Mouse (Mus musculus): ENCODE measurements around the gene Hs6st3. TPM values are rescaled to one million over a fixed set of nuclear protein-coding genes. Genes with fewer than 3 reads are reported as not detected.
A peak's percentile ranks its signal among the peaks of the same experiment; 100 is the strongest.

The Hs6st3 gene
- polyA plus RNA-seq, 1 experiment from 2014 or later = not detected

DNA sequence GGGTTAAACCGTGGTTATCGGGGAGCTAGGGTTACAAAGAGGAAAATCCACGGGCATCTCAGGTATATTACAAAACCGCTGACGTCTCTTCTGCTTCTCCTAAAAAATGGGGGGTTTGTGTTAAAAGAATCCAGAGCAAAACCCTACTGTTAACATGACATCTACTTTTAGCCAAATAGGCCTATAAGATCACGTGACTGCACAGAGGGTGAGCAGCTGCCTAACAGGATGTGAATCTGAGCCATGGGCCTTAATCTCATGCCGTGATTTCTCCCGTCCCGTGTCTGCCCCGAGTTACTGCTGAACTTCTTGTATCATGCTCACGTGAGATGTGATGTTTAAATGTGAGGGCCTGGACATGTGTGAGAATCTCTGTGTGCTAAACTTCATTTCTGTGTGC lies 540.4 kb downstream of the Hs6st3 start:
- H3K9ac ChIP-seq = no peak overlapping the region
- 72% methylated on average over 11 of the region's 11 CpGs for whole genome bisulfite sequencing (ENCODE audit: insufficient replicate concordance)
- H3K27me3 ChIP-seq (replicated peaks) = no peaks in the 10 kb centered on the region
- no peak for ATAC-seq
- H3K36me3 ChIP-seq = no peaks in the 10 kb centered on the region
- no peaks in the 10 kb centered on the region for H3K9me3 ChIP-seq (replicated peaks)
- no peak overlapping the region for H3K27ac ChIP-seq
- H3K4me2 ChIP-seq = no peak overlapping the region
- no peak overlapping the region for H3K4me3 ChIP-seq
- H3K4me1 ChIP-seq = no peaks in the 10 kb centered on the region

DNA sequence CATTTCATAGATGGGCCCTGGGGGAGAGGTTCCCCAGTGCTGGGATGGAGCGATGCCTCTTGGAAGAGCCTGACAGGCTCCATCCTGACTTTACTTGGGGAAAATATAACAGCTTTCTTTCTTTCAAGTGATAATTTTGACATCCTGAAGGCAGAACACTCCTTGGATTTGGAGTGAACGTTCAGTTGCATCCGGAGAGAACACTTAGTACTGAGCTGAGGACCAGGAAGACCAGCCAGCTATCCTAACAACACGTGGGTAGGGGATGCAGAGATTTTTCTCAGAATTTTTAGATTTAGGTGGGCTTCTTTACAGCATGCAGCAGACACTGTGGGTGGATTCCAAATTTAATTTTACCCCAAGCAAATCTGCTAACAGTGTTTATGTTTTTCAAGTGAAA lies 541.9 kb downstream of the Hs6st3 start:
- Histone ChIP-seq H3K4me3 (no peak overlapping the region), H3K27ac (no peak overlapping the region), H3K4me1 (no peaks in the 10 kb centered on the region), H3K27me3 (replicated peaks) (no peaks in the 10 kb centered on the region), H3K9me3 (replicated peaks) (no peaks in the 10 kb centered on the region), H3K36me3 (no peaks in the 10 kb centered on the region), H3K9ac (no peak overlapping the region), H3K4me2 (no peak overlapping the region)
- no peak for ATAC-seq
- 63% methylated on average over 4 of the region's 4 CpGs for WGBS (ENCODE audit: insufficient replicate concordance)

DNA sequence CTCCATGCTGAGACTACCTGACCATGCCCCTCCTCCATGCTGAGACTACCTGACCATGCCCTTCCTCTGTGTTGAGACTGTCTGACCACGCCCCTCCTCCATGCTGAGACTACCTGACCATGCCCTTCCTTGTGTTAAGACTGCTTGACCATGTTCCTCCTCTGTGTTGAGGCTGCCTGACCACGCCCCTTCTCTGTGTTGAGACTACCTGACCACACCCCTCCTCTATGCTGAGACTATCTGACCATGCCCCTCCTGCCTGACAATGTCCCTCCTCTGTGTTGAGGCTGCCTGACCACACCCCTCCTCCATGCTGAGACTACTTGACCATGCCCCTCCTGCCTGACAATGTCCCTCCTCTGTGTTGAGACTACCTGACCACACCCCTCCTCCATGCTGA lies 549.7 kb downstream of the Hs6st3 start:
- WGBS (ENCODE audit: insufficient replicate concordance) = 35% methylated on average over 2 of the region's 2 CpGs
- Histone ChIP-seq H3K36me3 (no peaks in the 10 kb centered on the region), H3K27ac (no peak overlapping the region), H3K27me3 (replicated peaks) (no peaks in the 10 kb centered on the region), H3K4me1 (no peaks in the 10 kb centered on the region), H3K9me3 (replicated peaks) (no peaks in the 10 kb centered on the region), H3K4me2 (no peak overlapping the region), H3K4me3 (no peak overlapping the region), H3K9ac (no peak overlapping the region)
- peak; percentile 30; the same call in 1 of the 2 replicates for ATAC-seq

DNA sequence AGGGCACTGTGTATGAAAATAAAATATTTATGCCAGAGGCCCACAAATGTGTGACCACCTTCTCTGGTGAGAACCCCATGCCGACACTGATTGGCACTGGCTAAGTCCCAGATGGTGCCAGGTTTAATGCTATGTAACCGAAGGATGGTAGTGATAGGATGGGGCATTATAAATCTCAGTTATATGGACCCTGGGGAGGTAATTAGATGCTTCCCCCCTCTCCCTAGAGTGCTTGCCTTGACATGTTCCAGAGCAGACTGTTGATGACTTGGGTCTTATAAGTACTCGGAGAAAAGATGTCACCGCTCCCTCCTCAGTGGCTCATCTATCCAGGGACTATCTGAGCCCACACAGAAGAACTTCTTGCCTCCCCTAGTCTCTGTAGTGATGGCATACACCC lies 561.8 kb downstream of the Hs6st3 start:
- Histone ChIP-seq H3K27me3 (replicated peaks) (no peaks in the 10 kb centered on the region), H3K36me3 (no peaks in the 10 kb centered on the region), H3K9me3 (replicated peaks) (no peaks in the 10 kb centered on the region), H3K4me1 (no peaks in the 10 kb centered on the region), H3K9ac (no peak overlapping the region), H3K4me3 (no peak overlapping the region), H3K4me2 (no peak overlapping the region), H3K27ac (no peak overlapping the region)
- WGBS (ENCODE audit: insufficient replicate concordance) = 79% methylated on average over 4 of the region's 4 CpGs
- ATAC-seq = no peak

DNA sequence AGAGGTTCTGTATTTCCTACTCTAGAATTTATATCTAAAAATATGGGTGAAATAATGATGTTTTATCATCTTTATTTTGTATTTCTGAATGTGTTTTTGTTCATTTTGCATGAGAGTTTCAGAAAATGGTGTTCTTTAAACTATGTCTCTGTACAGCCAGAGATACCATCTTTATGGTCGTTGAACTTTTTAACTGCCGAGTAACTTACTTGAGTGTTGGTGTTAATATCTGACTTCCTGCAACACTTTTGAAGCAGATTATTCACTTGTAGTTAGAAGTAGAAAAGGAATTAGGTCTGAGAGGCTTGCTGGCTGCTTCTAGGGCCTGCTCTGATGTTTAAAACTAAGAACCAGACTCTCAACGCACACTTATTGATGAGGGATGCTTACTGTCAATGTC lies 576.6 kb downstream of the Hs6st3 start:
- Histone ChIP-seq H3K27me3 (replicated peaks) (no peaks in the 10 kb centered on the region), H3K9ac (no peak overlapping the region), H3K27ac (no peak overlapping the region), H3K4me1 (no peaks in the 10 kb centered on the region), H3K4me2 (no peak overlapping the region), H3K36me3 (no peaks in the 10 kb centered on the region), H3K9me3 (replicated peaks) (no peaks in the 10 kb centered on the region), H3K4me3 (no peak overlapping the region)
- ATAC-seq = no peak
- WGBS (ENCODE audit: insufficient replicate concordance) = 66% methylated on average over 3 of the region's 3 CpGs

DNA sequence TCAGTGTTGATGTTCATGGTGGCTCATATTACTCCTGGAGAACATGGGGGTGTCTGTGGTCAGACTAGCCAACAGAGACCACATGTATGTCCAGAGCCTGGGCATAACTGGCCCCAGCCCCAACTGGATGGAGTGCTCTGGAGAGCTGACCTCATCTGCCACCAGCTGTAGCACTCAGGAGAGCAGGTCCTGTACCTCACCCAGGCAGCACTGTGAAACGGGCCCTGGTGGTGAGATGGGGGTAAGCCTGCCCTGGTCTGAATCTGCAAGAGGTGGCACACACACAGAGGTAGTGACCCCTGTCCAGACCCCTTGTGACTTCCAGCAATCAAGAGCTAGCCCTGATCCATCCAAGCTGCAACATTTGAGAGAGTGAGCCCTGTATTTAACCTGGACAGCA lies 579.2 kb downstream of the Hs6st3 start:
- no peak for ATAC-seq
- H3K27me3 ChIP-seq (replicated peaks) = no peaks in the 10 kb centered on the region
- no peak overlapping the region for H3K9ac ChIP-seq
- no peaks in the 10 kb centered on the region for H3K36me3 ChIP-seq
- H3K4me3 ChIP-seq = no peak overlapping the region
- H3K27ac ChIP-seq = no peak overlapping the region
- H3K4me2 ChIP-seq = no peak overlapping the region
- H3K4me1 ChIP-seq = no peaks in the 10 kb centered on the region
- H3K9me3 ChIP-seq (replicated peaks) = no peaks in the 10 kb centered on the region
- 57% methylated on average over 1 of the region's 1 CpGs for WGBS (ENCODE audit: insufficient replicate concordance)

DNA sequence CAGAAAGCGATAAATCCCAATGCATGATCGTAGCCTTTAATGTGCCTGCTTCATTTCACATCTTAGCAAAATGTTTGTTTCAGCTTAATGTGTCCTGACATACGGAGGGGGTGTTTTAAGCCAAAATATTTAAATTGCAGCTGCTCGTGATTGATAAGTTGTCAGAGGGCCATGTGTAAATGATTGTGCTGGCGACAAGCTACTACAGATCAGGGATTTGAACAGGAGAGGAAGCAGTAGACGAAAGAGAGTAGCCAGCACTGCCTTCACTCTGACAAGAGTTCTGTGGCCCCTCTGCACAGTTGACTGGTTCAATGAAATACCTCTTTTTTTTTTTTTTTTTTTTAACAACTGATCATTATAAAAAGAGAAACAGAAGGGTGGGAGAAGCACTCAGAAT lies 587.0 kb downstream of the Hs6st3 start:
- no peak overlapping the region for H3K4me2 ChIP-seq
- no peak for ATAC-seq
- no peak overlapping the region for H3K4me3 ChIP-seq
- H3K9me3 ChIP-seq (replicated peaks) = no peaks in the 10 kb centered on the region
- H3K27ac ChIP-seq = no peak overlapping the region
- no peaks in the 10 kb centered on the region for H3K36me3 ChIP-seq
- H3K4me1 ChIP-seq = no peaks in the 10 kb centered on the region
- H3K9ac ChIP-seq = no peak overlapping the region
- no peaks in the 10 kb centered on the region for H3K27me3 ChIP-seq (replicated peaks)
- 67% methylated on average over 6 of the region's 6 CpGs for WGBS (ENCODE audit: insufficient replicate concordance)

DNA sequence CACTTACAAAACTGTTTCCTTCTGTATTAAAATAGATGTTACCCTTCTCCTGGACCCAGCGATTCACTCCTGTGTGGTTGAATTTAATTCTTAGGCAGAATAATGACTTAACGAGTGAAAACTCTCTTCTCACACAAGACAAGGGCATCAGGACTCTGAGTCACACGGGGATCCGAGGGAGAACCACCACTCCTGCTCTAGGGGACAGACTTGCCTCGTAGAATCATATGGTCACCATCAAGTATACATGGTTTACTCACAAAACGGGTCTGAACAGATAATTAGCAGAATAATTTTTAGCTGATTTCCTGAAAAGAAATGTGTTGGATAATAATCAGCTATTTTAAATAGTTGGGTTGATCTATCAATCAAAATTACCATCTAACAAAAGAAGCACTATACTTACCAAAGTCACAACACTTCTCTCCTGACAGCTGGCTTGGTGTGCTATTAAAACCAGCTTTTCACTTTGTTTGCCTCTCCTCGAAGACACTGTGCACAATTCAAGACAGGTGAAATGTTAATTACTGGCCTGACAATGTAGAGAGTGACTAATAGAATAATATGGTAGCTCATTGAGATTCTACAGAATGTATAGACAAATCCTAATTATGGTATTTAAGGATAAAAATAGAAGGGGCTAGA lies 593.4 kb downstream of the Hs6st3 start:
- no peak for ATAC-seq
- Histone ChIP-seq H3K36me3 (no peaks in the 10 kb centered on the region), H3K4me2 (no peak overlapping the region), H3K27ac (no peak overlapping the region), H3K4me1 (no peaks in the 10 kb centered on the region), H3K4me3 (no peak overlapping the region), H3K9ac (no peak overlapping the region), H3K9me3 (replicated peaks) (no peaks in the 10 kb centered on the region), H3K27me3 (replicated peaks) (no peaks in the 10 kb centered on the region)
- WGBS (ENCODE audit: insufficient replicate concordance) = 60% methylated on average over 7 of the region's 7 CpGs

DNA sequence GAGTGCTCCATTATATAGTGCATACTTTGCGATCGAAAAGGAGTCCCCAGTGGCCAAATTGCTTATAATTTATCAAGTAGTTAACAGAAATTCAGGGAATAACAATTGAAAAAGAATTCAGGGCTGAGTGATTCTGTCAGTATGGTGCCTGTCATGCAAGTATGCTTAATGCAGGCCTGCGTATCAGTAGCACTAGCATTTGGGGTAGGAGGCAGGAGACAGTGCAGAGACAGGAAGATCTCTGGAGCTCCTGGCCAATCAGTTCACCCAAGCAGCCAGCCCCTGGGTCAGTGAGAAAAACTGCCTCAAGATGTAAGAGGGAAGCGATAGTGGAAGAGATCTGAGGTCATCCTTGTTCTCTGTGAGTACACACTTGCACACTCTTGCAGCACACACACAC lies 594.1 kb downstream of the Hs6st3 start:
- ATAC-seq = no peak
- 77% methylated on average over 4 of the region's 4 CpGs for WGBS (ENCODE audit: insufficient replicate concordance)
- no peaks in the 10 kb centered on the region for H3K27me3 ChIP-seq (replicated peaks)
- no peak overlapping the region for H3K4me3 ChIP-seq
- H3K4me1 ChIP-seq = no peaks in the 10 kb centered on the region
- no peaks in the 10 kb centered on the region for H3K9me3 ChIP-seq (replicated peaks)
- H3K4me2 ChIP-seq = no peak overlapping the region
- no peaks in the 10 kb centered on the region for H3K36me3 ChIP-seq
- no peak overlapping the region for H3K9ac ChIP-seq
- H3K27ac ChIP-seq = no peak overlapping the region

DNA sequence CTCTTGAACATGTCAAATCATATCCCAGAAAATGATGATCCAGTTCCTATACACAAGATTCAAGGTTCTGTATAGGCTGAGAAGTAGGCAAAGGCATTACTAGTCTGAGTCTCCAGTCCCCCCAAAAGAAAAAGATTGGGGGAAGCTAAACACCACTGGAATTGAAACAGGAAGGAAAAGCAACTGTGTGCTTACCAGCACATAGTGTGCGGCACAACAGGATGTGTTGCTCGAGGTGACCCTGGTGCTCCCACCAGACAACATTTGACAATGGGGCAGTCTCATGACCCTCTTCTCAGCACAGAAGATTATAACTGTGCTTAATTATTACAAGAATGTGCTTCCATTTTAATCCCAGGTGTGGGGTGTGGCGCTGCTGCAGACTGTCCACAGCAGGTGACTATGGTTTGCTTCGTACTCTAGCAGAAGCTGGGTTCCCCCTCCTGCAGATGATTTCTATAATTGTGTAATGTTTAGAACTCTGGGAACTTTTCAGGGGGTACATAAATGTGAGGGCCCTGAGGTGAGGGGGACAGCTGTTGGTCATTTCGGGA lies 599.3 kb downstream of the Hs6st3 start:
- Histone ChIP-seq H3K36me3 (no peaks in the 10 kb centered on the region), H3K27me3 (replicated peaks) (no peaks in the 10 kb centered on the region), H3K9ac (no peak overlapping the region), H3K4me1 (no peaks in the 10 kb centered on the region), H3K9me3 (replicated peaks) (no peaks in the 10 kb centered on the region), H3K4me2 (no peak overlapping the region), H3K4me3 (no peak overlapping the region), H3K27ac (no peak overlapping the region)
- WGBS (ENCODE audit: insufficient replicate concordance) = 60% methylated on average over 5 of the region's 5 CpGs
- ATAC-seq = no peak

DNA sequence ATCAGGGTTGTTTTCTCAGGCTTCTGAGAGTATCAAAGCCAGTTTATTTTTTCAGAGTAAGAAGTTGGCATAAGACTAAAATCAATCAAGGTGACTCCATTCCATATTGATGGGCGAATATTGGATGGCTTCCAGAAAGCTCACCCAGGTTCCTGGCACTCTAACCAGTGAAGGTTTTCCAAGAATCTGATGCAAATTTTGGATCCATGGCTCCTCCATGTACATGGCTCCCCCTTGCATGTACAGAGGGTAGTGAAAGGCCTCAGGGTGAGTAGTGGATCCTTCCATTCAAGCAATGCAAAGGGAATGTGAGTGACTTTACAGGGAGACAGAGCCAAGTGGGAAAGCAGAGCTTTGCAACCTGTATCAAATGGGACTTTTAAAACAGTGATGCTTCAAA lies 603.6 kb downstream of the Hs6st3 start:
- H3K4me3 ChIP-seq = no peak overlapping the region
- H3K9me3 ChIP-seq (replicated peaks) = no peaks in the 10 kb centered on the region
- no peak for ATAC-seq
- H3K4me1 ChIP-seq = no peaks in the 10 kb centered on the region
- no peak overlapping the region for H3K9ac ChIP-seq
- H3K4me2 ChIP-seq = no peak overlapping the region
- no peaks in the 10 kb centered on the region for H3K36me3 ChIP-seq
- no peaks in the 10 kb centered on the region for H3K27me3 ChIP-seq (replicated peaks)
- 63% methylated on average over 1 of the region's 1 CpGs for WGBS (ENCODE audit: insufficient replicate concordance)
- H3K27ac ChIP-seq = no peak overlapping the region

DNA sequence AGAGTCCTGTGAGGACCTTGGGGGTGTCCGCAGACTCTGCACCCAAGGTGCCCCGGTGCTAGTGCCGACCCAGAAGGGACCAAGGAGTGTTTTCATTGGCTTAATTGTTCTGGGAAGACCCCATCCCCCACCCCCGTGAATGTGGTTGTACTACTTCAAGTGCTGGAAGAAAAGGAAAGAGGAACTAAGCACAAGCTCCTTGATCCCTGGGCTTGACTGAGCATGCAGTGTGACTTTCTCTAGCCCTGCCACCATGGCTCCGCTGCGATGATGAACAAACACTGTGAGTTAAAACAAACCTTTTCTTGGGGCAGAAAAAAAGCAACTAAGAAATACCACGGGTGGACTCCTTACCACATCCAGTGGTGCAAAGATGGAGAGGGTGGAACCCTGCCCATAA lies 623.2 kb downstream of the Hs6st3 start:
- no peaks in the 10 kb centered on the region for H3K36me3 ChIP-seq
- WGBS (ENCODE audit: insufficient replicate concordance) = 60% methylated on average over 7 of the region's 7 CpGs

DNA sequence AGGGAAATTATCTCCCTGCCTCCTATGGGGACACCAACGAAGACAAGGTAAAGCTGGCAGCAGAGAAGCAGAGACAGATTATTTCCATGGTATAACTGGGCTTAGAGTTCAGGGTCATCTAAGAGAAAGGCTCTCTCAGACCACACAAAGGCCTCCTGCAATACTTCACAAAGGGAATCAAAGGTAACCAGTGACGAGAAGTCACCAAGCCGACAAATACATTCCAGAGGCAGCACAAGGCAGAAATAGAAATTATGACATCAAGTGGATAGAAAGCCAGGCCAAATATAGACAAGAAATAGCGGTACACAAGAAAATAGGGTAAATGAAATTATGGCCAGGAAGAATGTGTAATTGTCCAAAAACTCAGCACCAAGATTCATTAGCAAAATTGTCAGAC lies 633.9 kb downstream of the Hs6st3 start:
- no peak overlapping the region for H3K4me3 ChIP-seq
- H3K27ac ChIP-seq = no peak overlapping the region
- H3K36me3 ChIP-seq = no peaks in the 10 kb centered on the region
- ATAC-seq = no peak
- 60% methylated on average over 4 of the region's 4 CpGs for WGBS (ENCODE audit: insufficient replicate concordance)
- no peak overlapping the region for H3K9ac ChIP-seq
- H3K4me2 ChIP-seq = no peak overlapping the region
- H3K9me3 ChIP-seq (replicated peaks) = no peaks in the 10 kb centered on the region
- H3K4me1 ChIP-seq = no peaks in the 10 kb centered on the region
- H3K27me3 ChIP-seq (replicated peaks) = no peaks in the 10 kb centered on the region

More for the DNA sequence above, 623.2 kb downstream of the Hs6st3 start:
- Histone ChIP-seq H3K27me3 (replicated peaks) (no peaks in the 10 kb centered on the region), H3K27ac (no peak overlapping the region), H3K4me2 (no peak overlapping the region), H3K4me1 (no peaks in the 10 kb centered on the region), H3K9me3 (replicated peaks) (no peaks in the 10 kb centered on the region), H3K9ac (no peak overlapping the region), H3K4me3 (no peak overlapping the region)
- no peak for ATAC-seq

Data from liver, embryonic 12.5 days (tissue).